Mouse (Mus musculus) bone marrow macrophage, adult 2 months (primary cell): ENCODE measurements at regions not wholly inside any gene's neighbourhood (a gene's known extent, or its start where the extent isn't known, plus 50 kb on each side); places are given as distances from the start of the nearest gene placed in this dataset.

ENCODE experiments used
- CTCF ChIP-seq: IDR thresholded peaks from 2 replicates; pipeline ENCODE4 v1.5.1; 2012; ENCODE audit warnings: low read depth, mild to moderate bottlenecking, low read length, moderate library complexity
- POLR2A ChIP-seq: IDR thresholded peaks from 2 replicates; pipeline ENCODE4 v1.6.1; 2012; ENCODE audit warnings: mild to moderate bottlenecking, low read depth, low read length, borderline replicate concordance

DNA sequence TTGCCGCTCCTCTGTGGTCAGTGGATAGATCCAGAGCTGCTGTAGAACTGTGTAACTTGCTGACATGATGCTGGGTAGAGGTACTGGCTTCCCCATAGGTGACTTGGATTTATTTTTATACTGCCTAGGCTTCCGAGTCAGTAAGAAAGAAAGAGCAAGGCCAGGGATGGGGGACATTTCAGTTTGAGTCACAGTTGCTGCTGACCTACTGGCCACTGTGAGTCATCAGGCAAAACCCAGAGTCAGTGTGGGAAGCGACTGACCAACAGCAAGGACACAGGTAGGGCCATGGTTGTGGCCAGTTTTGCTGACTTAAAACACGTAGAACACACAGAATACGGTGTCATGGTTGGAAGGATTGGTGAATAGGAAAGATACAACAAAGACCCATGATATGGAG, 524.5 kb downstream of the Tbc1d22a start:
- TF ChIP-seq CTCF (no peak), POLR2A (no peak)
